15 mouse cellular contexts compared by ENCODE assay signal in genomic region chr10:61063271-61063864, GRCm38 (mm10). TPM values are rescaled to one million over a fixed set of nuclear protein-coding genes. Genes with fewer than 3 reads are reported as not detected.
"Had no signal": no experiment of that assay in that cellular context is flagged by ENCODE, and none has a peak within 500 bp of the region (broad histone marks: within the 10 kb centered on the region; RNA-seq: fewer than 3 reads in every experiment).

No protein-coding gene starts in this region.

- H3K27me3 ChIP-seq: limb, embryonic 13.5 days; liver, embryonic 13.5 days; stomach, embryonic 15.5 days had no signal

- H3K9ac ChIP-seq: limb, embryonic 13.5 days; liver, embryonic 13.5 days; stomach, embryonic 15.5 days had no signal

- H3K9me3 ChIP-seq: limb, embryonic 13.5 days; liver, embryonic 13.5 days; stomach, embryonic 15.5 days had no signal

- DNase-seq: kidney, adult 18-20 months; kidney, adult 9 months; kidney, postnatal 14 days; kidney, postnatal 4 days; left cerebral cortex, postnatal 4 days; liver; liver, embryonic 13.5 days; lung, adult 2 months; midbrain, embryonic 14.5 days; right cerebral cortex, postnatal 4 days; thymus, postnatal 25 days had no signal

- H3K4me2 ChIP-seq: limb, embryonic 13.5 days; liver, embryonic 13.5 days; stomach, embryonic 15.5 days had no signal

- H3K27ac ChIP-seq: limb, embryonic 13.5 days; liver, embryonic 13.5 days; macrophage; stomach, embryonic 15.5 days had no signal

- H3K36me3 ChIP-seq: limb, embryonic 13.5 days; liver, embryonic 13.5 days; stomach, embryonic 15.5 days had no signal

- H3K4me3 ChIP-seq: limb, embryonic 13.5 days; liver, embryonic 13.5 days; stomach, embryonic 15.5 days had no signal

RNA-seq across cellular contexts. Expression of gene Pcbd1, which starts 25.8 kb away (rescaled TPM):
- total RNA-seq: megakaryocyte, adult 5-6 weeks had no signal
- polyA plus RNA-seq: macrophage had no signal
